Mouse (Mus musculus): ENCODE measurements at regions not wholly inside any gene's neighbourhood (a gene's known extent, or its start where the extent isn't known, plus 50 kb on each side); places are given as distances from the start of the nearest gene placed in this dataset.

DNA sequence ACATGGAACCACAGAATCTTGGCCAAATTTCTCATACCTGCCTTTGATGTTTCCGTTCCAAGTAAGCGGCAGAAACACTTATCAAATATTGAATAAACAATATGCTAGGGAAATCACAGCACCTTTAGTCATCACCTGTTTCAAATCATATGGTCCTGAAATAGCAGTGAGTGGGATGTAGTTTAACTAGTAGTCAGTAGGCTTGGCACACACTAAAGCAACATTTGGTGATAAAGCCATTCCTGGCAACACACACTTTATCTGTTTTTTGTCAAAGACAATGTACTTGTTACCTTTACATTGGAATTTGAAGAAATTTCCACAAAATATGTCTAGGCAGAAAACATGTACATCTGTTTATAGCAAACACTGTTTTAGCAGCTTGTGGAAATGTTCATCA lies 2038.5 kb downstream of the Pcdh7 start:
- TF ChIP-seq POLR2A (IDR thresholded peaks at IDR 0.05; ENCODE audit: borderline replicate concordance, insufficient read depth, low read length) (no peak), CTCF (IDR thresholded peaks at IDR 0.05; ENCODE audit: borderline replicate concordance, insufficient read depth, low read depth, low read length) (no peak)

Data from cerebellum, adult 2 months (tissue).